Mouse (Mus musculus) olfactory bulb, adult 2 months (tissue): ENCODE measurements around the gene Hbq1a.

Experiments used
- CTCF ChIP-seq: fragments of 200-500 bp; IDR thresholded peaks from 2 replicates; pipeline ENCODE4 v1.5.1; 2012; ENCODE audit warnings: low read depth, mild to moderate bottlenecking, low read length, moderate library complexity; ENCODE audit not compliant: insufficient read depth
- POLR2A ChIP-seq: fragments of 200-500 bp; IDR thresholded peaks from 2 replicates; pipeline ENCODE4 v1.6.1; 2012; ENCODE audit warnings: mild to moderate bottlenecking, low read depth, low read length, moderate library complexity; ENCODE audit not compliant: insufficient read depth

- no peak for TF ChIP-seq CTCF
- TF ChIP-seq POLR2A = no peak
Observed at GRCm38 (mm10) chr11:32300279-32301267, 704 bp downstream of the Hbq1a start.
